Mouse (Mus musculus) forebrain, embryonic 12.5 days (tissue): ENCODE measurements around the gene Mast4. TPM values are rescaled to one million over a fixed set of nuclear protein-coding genes. Genes with fewer than 3 reads are reported as not detected.

ENCODE experiments used
- ATAC-seq: fragments of 200-750 bp; cut with Nextera tagmentation; 2 replicates; pipeline ENCODE4 v1.8.0; 2017; ENCODE audit warnings: moderate TSS enrichment; ENCODE audit not compliant: low FRiP score
- H3K27ac ChIP-seq: fragments of 300-500 bp; sonication (generic); 2 replicates; pipeline ENCODE4 v1.5.1; 2016; ENCODE audit warnings: mild to moderate bottlenecking
- H3K27me3 ChIP-seq: fragments of 300-500 bp; sonication (generic); 2 replicates; pipeline ENCODE4 v1.6.1; 2016; ENCODE audit warnings: mild to moderate bottlenecking
- H3K36me3 ChIP-seq: fragments of 300-500 bp; sonication (generic); replicated peaks from 2 replicates; pipeline ENCODE4 v1.6.1; 2016; ENCODE audit warnings: mild to moderate bottlenecking
- H3K4me1 ChIP-seq: fragments of 300-500 bp; sonication (generic); 2 replicates; pipeline ENCODE4 v1.6.1; 2016
- H3K4me2 ChIP-seq: fragments of 300-500 bp; sonication (generic); 2 replicates; pipeline ENCODE4 v1.6.1; 2016; ENCODE audit warnings: mild to moderate bottlenecking, moderate library complexity
- H3K4me3 ChIP-seq: fragments of 300-500 bp; sonication (generic); replicated peaks from 2 replicates; pipeline ENCODE4 v1.5.1; 2016; ENCODE audit warnings: mild to moderate bottlenecking
- H3K9ac ChIP-seq: fragments of 300-500 bp; sonication (generic); 2 replicates; pipeline ENCODE4 v1.6.1; 2016; ENCODE audit warnings: mild to moderate bottlenecking
- H3K9me3 ChIP-seq: fragments of 300-500 bp; sonication (generic); 2 replicates; pipeline ENCODE4 v1.6.1; 2016
- WGBS: fragments of 180-500 bp; shearing (Covaris S2); methylation state at CpG from one replicate; pipeline ENCODE4 v1.1.7; 2016; 5-methylcytosine and 5-hydroxymethylcytosine counted together
- polyA plus RNA-seq: library from polyadenylated mRNA; unstranded; fragments of >200 nt; fragmentation: Nextera tagmentation; extraction: Ambion mirVana; gene quantifications from 2 replicates; pipeline ENCODE4 v1.2.1, GENCODE M21; 2016

Mast4 gene
- polyA plus RNA-seq, 1 experiment from 2014 or later: 21.5 TPM

GRCm38 (mm10) chr13:103254861-103255260 is 79.4 kb downstream of the Mast4 start:
- H3K36me3 ChIP-seq: no peaks in the 10 kb centered on the region
- 77% methylated on average over 3 of the region's 3 CpGs for WGBS

DNA sequence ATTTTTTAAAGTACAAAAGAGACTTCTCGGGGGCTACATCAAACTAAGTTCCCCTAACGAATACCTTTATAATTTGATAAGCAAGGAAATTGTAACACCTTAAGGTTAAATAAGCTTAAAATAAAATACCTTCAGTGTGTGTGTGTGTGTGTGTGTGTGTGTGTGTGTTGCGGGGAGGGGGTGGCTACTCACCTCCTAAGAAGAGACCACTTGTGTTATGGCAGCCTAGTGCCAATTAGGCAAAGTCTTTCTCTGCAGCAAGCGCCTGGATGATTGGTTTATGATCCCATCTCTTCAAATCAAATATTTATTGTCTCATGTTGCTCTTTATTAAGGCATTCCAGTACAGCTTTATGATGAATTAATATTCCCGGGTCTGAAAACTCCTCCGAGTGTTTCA is 81.2 kb downstream of the Mast4 start:
- Histone ChIP-seq H3K4me2 (no peak overlapping the region), H3K27ac (no peak overlapping the region), H3K36me3 (no peaks in the 10 kb centered on the region), H3K4me1 (peaks cover 14% of the 10 kb centered on the region), H3K27me3 (0 out of 2 replicates have a peak, but pooled peaks cover 3% of the 10 kb centered on the region), H3K9ac (no peak overlapping the region), H3K4me3 (no peak overlapping the region), H3K9me3 (no peaks in the 10 kb centered on the region)
- 93% methylated on average over 6 of the region's 6 CpGs for WGBS
- no peak for ATAC-seq

More at GRCm38 (mm10) chr13:103254861-103255260, 79.4 kb downstream of the Mast4 start:
- Histone ChIP-seq H3K4me3 (no peak overlapping the region), H3K27me3 (no peaks in the 10 kb centered on the region), H3K4me2 (no peak overlapping the region), H3K4me1 (no peaks in the 10 kb centered on the region), H3K9me3 (no peaks in the 10 kb centered on the region), H3K27ac (no peak overlapping the region), H3K9ac (no peak overlapping the region)
- ATAC-seq: no peak

DNA sequence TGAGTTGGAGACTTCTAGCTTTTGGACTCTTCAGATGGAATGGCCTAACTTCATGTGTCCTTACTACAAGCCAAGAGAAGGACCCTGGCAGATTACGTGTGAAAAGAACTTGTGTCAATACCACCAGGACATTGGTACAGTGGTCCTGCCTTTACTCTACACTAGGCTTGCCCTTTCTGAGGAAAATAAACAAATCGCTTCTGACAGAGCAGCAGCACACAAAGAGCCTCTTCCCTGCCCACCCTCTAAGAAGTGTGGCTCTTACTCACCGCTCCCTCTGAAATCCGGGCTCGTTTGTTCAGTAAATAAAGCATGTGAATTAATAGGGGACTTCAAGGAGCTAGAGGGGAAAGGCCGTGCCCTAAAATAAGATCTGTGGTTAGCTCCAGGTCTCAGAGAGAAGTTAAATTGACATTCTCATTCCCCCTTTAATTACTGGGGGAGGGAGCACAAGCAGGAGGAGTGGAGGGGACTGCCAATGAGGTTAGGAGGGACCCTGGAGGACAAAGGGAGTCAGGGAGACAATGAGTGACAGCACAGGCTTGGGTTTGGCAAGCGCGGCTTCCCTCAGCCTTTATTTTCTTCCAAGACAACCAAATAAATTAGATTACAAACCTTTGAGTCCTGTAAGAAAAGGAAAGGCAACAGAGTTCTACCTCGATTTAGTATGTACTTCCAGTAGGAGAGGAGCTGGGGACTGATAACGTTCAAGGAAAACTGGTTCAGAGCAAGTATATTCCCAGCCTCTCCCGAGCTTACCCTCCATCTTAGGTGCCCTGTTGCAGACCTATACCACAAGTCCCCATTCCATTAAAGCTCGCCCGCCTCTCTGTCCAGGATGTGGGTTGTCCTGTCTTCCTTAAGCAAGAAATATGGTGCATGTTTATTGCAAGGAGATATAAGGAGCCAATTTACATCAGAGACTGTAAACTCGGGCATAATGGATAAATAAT is 85.9 kb downstream of the Mast4 start:
- no peak overlapping the region for H3K9ac ChIP-seq
- 16% methylated on average over 14 of the region's 14 CpGs for WGBS
- peaks cover 21% of the 10 kb centered on the region for H3K4me1 ChIP-seq
- no peaks in the 10 kb centered on the region for H3K36me3 ChIP-seq
- H3K27ac ChIP-seq: no peak overlapping the region
- no peak overlapping the region for H3K4me3 ChIP-seq
- peaks cover 19% of the 10 kb centered on the region for H3K27me3 ChIP-seq
- peak overlapping the region; percentile 35 for H3K4me2 ChIP-seq
- peak; percentile 90 for ATAC-seq
- no peaks in the 10 kb centered on the region for H3K9me3 ChIP-seq

- no peak overlapping the region for H3K9ac ChIP-seq
- no peak overlapping the region for H3K27ac ChIP-seq
- H3K36me3 ChIP-seq: no peaks in the 10 kb centered on the region
- no peak for ATAC-seq
- H3K4me3 ChIP-seq: no peak overlapping the region
- peaks cover 21% of the 10 kb centered on the region for H3K4me1 ChIP-seq
- H3K9me3 ChIP-seq: no peaks in the 10 kb centered on the region
- no peak overlapping the region for H3K4me2 ChIP-seq
- 80% methylated on average over 5 of the region's 5 CpGs for WGBS
- peaks cover 19% of the 10 kb centered on the region for H3K27me3 ChIP-seq
Measured at GRCm38 (mm10) chr13:103246973-103247718, 87.2 kb downstream of the Mast4 start.

DNA sequence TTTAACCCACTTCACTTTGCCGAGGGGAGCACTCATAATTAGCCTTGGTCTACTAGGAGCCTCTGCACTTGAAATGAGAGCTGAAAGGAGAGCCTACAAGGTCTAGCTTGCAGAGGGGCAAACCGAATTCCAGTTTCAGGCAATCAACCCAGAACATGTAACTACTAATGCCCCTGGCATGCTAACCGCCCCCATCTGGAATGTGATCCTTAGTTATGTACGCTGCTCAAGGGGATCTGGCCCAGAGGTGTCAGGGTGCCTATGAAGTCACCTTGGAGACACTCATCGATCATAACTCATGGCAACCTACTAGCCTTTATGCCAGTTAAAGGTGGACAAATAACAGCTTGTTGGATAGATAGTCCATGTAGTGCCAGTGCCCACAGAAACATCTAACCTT is 88.9 kb downstream of the Mast4 start:
- no peak overlapping the region for H3K4me3 ChIP-seq
- H3K4me1 ChIP-seq: peaks cover 21% of the 10 kb centered on the region
- H3K27me3 ChIP-seq: peaks cover 19% of the 10 kb centered on the region
- H3K9me3 ChIP-seq: no peaks in the 10 kb centered on the region
- no peak for ATAC-seq
- H3K9ac ChIP-seq: no peak overlapping the region
- 91% methylated on average over 5 of the region's 5 CpGs for WGBS
- H3K36me3 ChIP-seq: no peaks in the 10 kb centered on the region
- H3K27ac ChIP-seq: no peak overlapping the region
- H3K4me2 ChIP-seq: no peak overlapping the region

- no peak overlapping the region for H3K4me2 ChIP-seq
- no peaks in the 10 kb centered on the region for H3K9me3 ChIP-seq
- no peaks in the 10 kb centered on the region for H3K36me3 ChIP-seq
- WGBS: 36% methylated on average over 4 of the region's 4 CpGs
- H3K9ac ChIP-seq: no peak overlapping the region
- peaks cover 18% of the 10 kb centered on the region for H3K27me3 ChIP-seq
- H3K4me1 ChIP-seq: peaks cover 17% of the 10 kb centered on the region
- no peak for ATAC-seq
- no peak overlapping the region for H3K4me3 ChIP-seq
- no peak overlapping the region for H3K27ac ChIP-seq
Measured at GRCm38 (mm10) chr13:103244053-103244452, 90.2 kb downstream of the Mast4 start.

DNA sequence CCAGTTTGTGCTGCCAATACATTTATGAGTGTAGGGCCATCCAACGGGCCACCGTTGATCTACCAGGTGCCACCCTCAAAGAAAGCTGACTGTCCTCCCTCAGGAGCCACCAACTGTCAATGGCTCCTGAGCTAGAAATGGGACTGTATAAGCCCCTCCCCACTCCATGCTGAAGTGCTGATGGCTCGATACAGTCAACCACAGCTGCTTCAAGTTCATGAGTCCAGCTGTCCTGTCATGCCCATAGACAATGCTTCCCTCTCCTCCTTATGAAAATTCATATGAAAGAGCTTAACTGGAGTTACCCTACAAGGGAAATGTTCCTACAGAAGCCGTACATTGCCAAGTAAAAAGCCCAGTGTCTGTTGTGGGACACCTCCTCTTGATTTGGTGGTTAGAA is 93.2 kb downstream of the Mast4 start:
- H3K4me2 ChIP-seq: no peak overlapping the region
- H3K27ac ChIP-seq: no peak overlapping the region
- H3K27me3 ChIP-seq: peaks cover 3% of the 10 kb centered on the region; the same call in 1 of the 2 replicates
- ATAC-seq: no peak
- 95% methylated on average over 4 of the region's 4 CpGs for WGBS
- no peak overlapping the region for H3K4me3 ChIP-seq
- H3K9me3 ChIP-seq: no peaks in the 10 kb centered on the region
- H3K4me1 ChIP-seq: no peaks in the 10 kb centered on the region
- H3K36me3 ChIP-seq: no peaks in the 10 kb centered on the region
- no peak overlapping the region for H3K9ac ChIP-seq

- no peaks in the 10 kb centered on the region for H3K36me3 ChIP-seq
- H3K27me3 ChIP-seq: no peaks in the 10 kb centered on the region
- no peak for ATAC-seq
- no peak overlapping the region for H3K9ac ChIP-seq
- H3K4me3 ChIP-seq: no peak overlapping the region
- H3K4me2 ChIP-seq: no peak overlapping the region
- H3K4me1 ChIP-seq: no peaks in the 10 kb centered on the region
- WGBS: 92% methylated on average over 8 of the region's 8 CpGs
- no peaks in the 10 kb centered on the region for H3K9me3 ChIP-seq
- no peak overlapping the region for H3K27ac ChIP-seq
Measured at GRCm38 (mm10) chr13:103239654-103240053, 94.6 kb downstream of the Mast4 start.

- H3K27me3 ChIP-seq: no peaks in the 10 kb centered on the region
- H3K4me2 ChIP-seq: no peak overlapping the region
- no peak overlapping the region for H3K9ac ChIP-seq
- H3K36me3 ChIP-seq: no peaks in the 10 kb centered on the region
- no peak overlapping the region for H3K4me3 ChIP-seq
- 94% methylated on average over 7 of the region's 7 CpGs for WGBS
- ATAC-seq: no peak
- H3K4me1 ChIP-seq: no peaks in the 10 kb centered on the region
- H3K9me3 ChIP-seq: no peaks in the 10 kb centered on the region
- H3K27ac ChIP-seq: no peak overlapping the region
Measured at GRCm38 (mm10) chr13:103238034-103238705, 96.1 kb downstream of the Mast4 start.

DNA sequence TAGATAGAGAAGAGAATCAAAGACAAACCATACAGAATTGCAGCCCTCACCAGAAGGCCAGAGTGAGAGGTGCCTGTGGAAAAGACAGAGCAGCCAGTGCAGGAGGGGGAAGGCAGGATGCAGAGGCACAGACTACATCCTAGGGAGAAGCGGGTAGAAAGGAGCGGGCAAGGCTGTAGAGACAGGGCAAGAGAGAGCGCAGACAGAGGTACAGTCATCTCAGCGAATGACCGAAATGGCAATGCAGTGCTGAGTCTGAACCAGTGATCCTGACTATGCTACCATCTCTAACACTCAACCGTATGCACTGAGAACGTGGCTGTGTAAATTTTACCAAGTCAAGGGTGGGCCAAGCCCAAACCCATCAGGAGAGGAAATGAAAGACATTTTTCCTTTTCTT is 102.1 kb downstream of the Mast4 start:
- WGBS: 94% methylated on average over 7 of the region's 7 CpGs
- Histone ChIP-seq H3K36me3 (no peaks in the 10 kb centered on the region), H3K9ac (no peak overlapping the region), H3K9me3 (no peaks in the 10 kb centered on the region), H3K4me1 (no peaks in the 10 kb centered on the region), H3K4me3 (no peak overlapping the region), H3K27me3 (no peaks in the 10 kb centered on the region), H3K4me2 (no peak overlapping the region), H3K27ac (no peak overlapping the region)
- no peak for ATAC-seq

DNA sequence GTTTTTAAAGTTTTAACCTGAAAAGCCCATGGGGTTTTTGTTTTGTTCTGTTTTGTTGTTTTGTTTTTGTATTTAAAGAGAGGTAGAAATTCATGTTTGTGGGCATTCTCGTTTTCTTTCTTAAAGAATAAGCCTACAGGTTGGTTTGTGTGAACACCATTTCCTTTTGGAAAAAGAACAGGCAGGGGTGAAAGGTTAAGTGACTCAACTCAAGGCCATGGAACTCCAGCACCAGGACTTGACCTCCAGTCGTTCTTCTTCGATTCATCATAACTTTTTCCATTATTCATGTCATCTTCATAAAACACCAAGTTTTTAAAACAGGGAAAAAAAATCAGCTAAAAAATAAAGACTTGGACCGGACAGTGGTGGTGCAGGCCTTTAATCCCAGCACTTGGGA is 105.2 kb downstream of the Mast4 start:
- H3K27ac ChIP-seq: no peak overlapping the region
- H3K9ac ChIP-seq: no peak overlapping the region
- H3K36me3 ChIP-seq: no peaks in the 10 kb centered on the region
- ATAC-seq: no peak
- no peak overlapping the region for H3K4me3 ChIP-seq
- H3K9me3 ChIP-seq: no peaks in the 10 kb centered on the region
- H3K27me3 ChIP-seq: no peaks in the 10 kb centered on the region
- H3K4me1 ChIP-seq: peaks cover 8% of the 10 kb centered on the region
- H3K4me2 ChIP-seq: no peak overlapping the region
- 89% methylated on average over 4 of the region's 4 CpGs for WGBS
